Mouse (Mus musculus) bone marrow macrophage, adult 2 months (primary cell): ENCODE measurements at regions not wholly inside any gene's neighbourhood (a gene's known extent, or its start where the extent isn't known, plus 50 kb on each side); places are given as distances from the start of the nearest gene placed in this dataset.

ENCODE experiments used
- CTCF ChIP-seq: IDR thresholded peaks from 2 replicates; pipeline ENCODE4 v1.5.1; 2012; ENCODE audit warnings: low read depth, mild to moderate bottlenecking, low read length, moderate library complexity
- POLR2A ChIP-seq: IDR thresholded peaks from 2 replicates; pipeline ENCODE4 v1.6.1; 2012; ENCODE audit warnings: mild to moderate bottlenecking, low read depth, low read length, borderline replicate concordance

GRCm38 (mm10) chr15:11529819-11530810 lies 130.7 kb upstream of the Tars start:
- TF ChIP-seq POLR2A (no peak), CTCF (no peak)
